Mouse (Mus musculus) heart, adult 2 months (tissue): ENCODE measurements at regions not wholly inside any gene's neighbourhood (a gene's known extent, or its start where the extent isn't known, plus 50 kb on each side); places are given as distances from the start of the nearest gene placed in this dataset.
A peak's percentile ranks its signal among the peaks of the same experiment; 100 is the strongest.

Experiments
- DNase-seq, 2 experiments: peaks; one replicate each; pipeline ENCODE4 v3.0.0; 2021
- H3K27ac ChIP-seq: fragments of 200-600 bp; 2 replicates; pipeline ENCODE4 v1.8.1; 2022
- H3K27me3 ChIP-seq: fragments of 200-500 bp; 2 replicates; pipeline ENCODE4 v1.6.1; 2012; ENCODE audit warnings: mild to moderate bottlenecking, low read length, inconsistent platforms, mixed read lengths; ENCODE audit not compliant: control insufficient read depth, insufficient read depth
- H3K36me3 ChIP-seq: fragments of 200-500 bp; 2 replicates; pipeline ENCODE4 v1.6.1; 2012; ENCODE audit warnings: low read length, inconsistent platforms; ENCODE audit not compliant: control insufficient read depth, insufficient read depth
- H3K4me1 ChIP-seq: fragments of 200-500 bp; 2 replicates; pipeline ENCODE4 v1.6.1; 2011; ENCODE audit warnings: low read length; ENCODE audit not compliant: control insufficient read depth, insufficient read depth
- H3K4me3 ChIP-seq: fragments of 200-600 bp; 2 replicates; pipeline ENCODE4 v1.8.1; 2022
- H3K79me2 ChIP-seq: fragments of 200-500 bp; replicated peaks from 2 replicates; pipeline ENCODE4 v1.6.1; 2012; ENCODE audit warnings: mild to moderate bottlenecking, inconsistent platforms, low read length, moderate library complexity, mixed read lengths; ENCODE audit not compliant: control insufficient read depth, insufficient read depth
- H3K9ac ChIP-seq: fragments of 200-500 bp; 2 replicates; pipeline ENCODE4 v1.6.1; 2012; ENCODE audit warnings: low read depth, mild to moderate bottlenecking, control low read depth, inconsistent platforms, low read length, mixed read lengths
- CTCF ChIP-seq: fragments of 200-600 bp; IDR thresholded peaks from 2 replicates; pipeline ENCODE4 v1.8.1; 2022; ENCODE audit warnings: antibody characterized with exemption, mild to moderate bottlenecking, moderate library complexity
- EP300 ChIP-seq: fragments of 200-500 bp; IDR thresholded peaks from 2 replicates; pipeline ENCODE4 v1.6.1; 2011; ENCODE audit warnings: low read depth, low read length, control low read depth; ENCODE audit not compliant: insufficient read depth
- POLR2A ChIP-seq: fragments of 200-500 bp; IDR thresholded peaks from 2 replicates; pipeline ENCODE4 v1.6.1; 2011; ENCODE audit warnings: mild to moderate bottlenecking, low read depth, low read length, control low read depth; ENCODE audit not compliant: insufficient read depth
- WGBS: fragments of 180-500 bp; shearing (Covaris S2); methylation state at CpG from one replicate; pipeline ENCODE4 v1.1.7; 2018; 5-methylcytosine and 5-hydroxymethylcytosine counted together
- intact Hi-C: fragments of 180-260 bp; cut with DNase I; formaldehyde crosslinking; loops from one replicate; pipeline ENCODE4 v1.15.1; 2025

- DNase-seq = peak in 1 of 2 experiments; percentile 29
- 44% methylated on average over 3 of the region's 3 CpGs for WGBS
- Histone ChIP-seq H3K79me2 (no peaks in the 10 kb centered on the region), H3K27me3 (no peaks in the 10 kb centered on the region), H3K27ac (no peak overlapping the region), H3K9ac (no peak overlapping the region), H3K4me1 (peaks cover 6% of the 10 kb centered on the region; the same call in 1 of the 2 replicates), H3K4me3 (no peak overlapping the region), H3K36me3 (no peaks in the 10 kb centered on the region)
- intact Hi-C loops = no loop called here
- TF ChIP-seq EP300 (no peak), POLR2A (no peak), CTCF (no peak)
These were observed 56.6 kb upstream of the Laptm4a start for GRCm38 (mm10) chr12:8864830-8865229.

DNA sequence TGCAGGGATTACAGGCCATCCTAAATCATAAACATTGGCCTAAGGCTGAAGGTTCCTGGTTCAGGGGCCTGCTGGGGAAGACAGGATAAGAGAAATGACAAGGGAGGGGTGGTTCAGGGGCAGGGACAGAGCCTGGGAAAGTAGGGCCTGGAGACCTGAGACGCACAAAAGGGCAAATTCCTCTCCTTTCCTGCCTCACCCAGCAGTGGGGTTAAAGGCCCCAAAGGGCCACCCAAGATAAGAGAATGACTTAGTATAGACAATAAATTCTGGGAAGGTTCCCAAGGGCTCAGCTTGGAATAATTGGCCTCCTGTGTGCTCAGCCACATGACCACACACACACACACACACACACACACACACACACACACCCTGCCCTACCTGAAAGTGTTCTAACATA is 56.2 kb upstream of the Laptm4a start:
- WGBS = 44% methylated on average over 1 of the region's 1 CpGs
- no peak overlapping the region for H3K9ac ChIP-seq
- H3K4me3 ChIP-seq = no peak overlapping the region
- no peaks in the 10 kb centered on the region for H3K36me3 ChIP-seq
- DNase-seq = no peak
- H3K4me1 ChIP-seq = peaks cover 6% of the 10 kb centered on the region; the same call in 1 of the 2 replicates
- TF ChIP-seq POLR2A = no peak
- no peak for TF ChIP-seq EP300
- H3K27me3 ChIP-seq = no peaks in the 10 kb centered on the region
- no peak overlapping the region for H3K27ac ChIP-seq
- H3K79me2 ChIP-seq = no peaks in the 10 kb centered on the region
- intact Hi-C loops = no loop called here

- H3K79me2 ChIP-seq = no peaks in the 10 kb centered on the region
- no peaks in the 10 kb centered on the region for H3K27me3 ChIP-seq
- peaks cover 6% of the 10 kb centered on the region; the same call in 1 of the 2 replicates for H3K4me1 ChIP-seq
- H3K27ac ChIP-seq = no peak overlapping the region
- 31% methylated on average over 1 of the region's 1 CpGs for WGBS
- no peak for DNase-seq
- no peak for TF ChIP-seq CTCF
- no peak for TF ChIP-seq POLR2A
- no peak for TF ChIP-seq EP300
- intact Hi-C loops = no loop called here
- H3K36me3 ChIP-seq = no peaks in the 10 kb centered on the region
- H3K4me3 ChIP-seq = no peak overlapping the region
- H3K9ac ChIP-seq = no peak overlapping the region
These were observed 54.4 kb upstream of the Laptm4a start for GRCm38 (mm10) chr12:8867104-8867503.

DNA sequence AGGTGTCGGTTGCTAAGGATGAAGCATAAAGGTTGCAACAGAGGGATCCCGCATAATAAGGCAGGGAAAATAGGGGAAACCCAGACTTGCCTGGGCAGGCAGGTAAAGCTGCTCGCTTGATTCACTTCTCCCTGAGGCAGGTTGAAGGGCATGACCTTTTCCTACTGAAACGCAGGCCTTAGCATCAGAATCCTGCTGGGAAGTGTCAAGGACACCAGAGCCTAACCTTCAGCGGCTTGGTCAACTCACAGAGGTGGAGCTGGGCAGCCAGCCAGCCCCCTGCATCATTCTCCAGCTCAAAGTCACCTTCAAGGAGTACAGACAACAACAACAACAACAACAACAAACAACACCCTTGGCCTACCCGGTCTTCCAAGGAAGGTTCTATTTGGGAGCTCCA is 52.8 kb upstream of the Laptm4a start:
- Histone ChIP-seq H3K9ac (no peak overlapping the region), H3K4me3 (no peak overlapping the region), H3K4me1 (peaks cover 5% of the 10 kb centered on the region; the same call in 1 of the 2 replicates), H3K27me3 (no peaks in the 10 kb centered on the region), H3K36me3 (no peaks in the 10 kb centered on the region), H3K79me2 (no peaks in the 10 kb centered on the region), H3K27ac (no peak overlapping the region)
- no peak for DNase-seq
- TF ChIP-seq EP300 (no peak), CTCF (no peak), POLR2A (no peak)
- intact Hi-C loops = no loop called here
- WGBS = 72% methylated on average over 6 of the region's 6 CpGs

DNA sequence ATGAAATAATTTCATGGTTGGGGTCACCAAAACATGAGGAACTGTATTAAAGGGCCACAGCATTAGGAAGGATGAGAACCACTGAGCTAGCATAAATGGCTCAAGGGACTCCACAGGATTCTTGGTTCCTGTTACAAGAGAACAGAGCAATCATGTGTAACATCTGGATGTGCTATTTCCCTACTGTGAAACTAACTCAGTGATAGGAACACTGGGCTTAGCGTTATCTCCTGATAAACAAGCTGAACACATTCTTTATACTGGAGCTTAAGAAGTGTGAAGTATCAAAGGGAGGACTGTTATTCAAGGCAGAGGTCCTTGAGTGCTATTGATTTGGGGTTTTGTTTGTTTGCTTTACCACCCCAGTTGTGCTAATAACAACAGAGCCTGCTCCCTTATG is 52.3 kb upstream of the Laptm4a start:
- intact Hi-C loops = no loop called here
- no peaks in the 10 kb centered on the region for H3K27me3 ChIP-seq
- peaks cover 5% of the 10 kb centered on the region; the same call in 1 of the 2 replicates for H3K4me1 ChIP-seq
- H3K36me3 ChIP-seq = no peaks in the 10 kb centered on the region
- TF ChIP-seq CTCF = no peak
- TF ChIP-seq POLR2A = no peak
- no peak overlapping the region for H3K27ac ChIP-seq
- no peak for DNase-seq
- H3K79me2 ChIP-seq = no peaks in the 10 kb centered on the region
- 8% methylated on average over 1 of the region's 1 CpGs for WGBS
- H3K9ac ChIP-seq = no peak overlapping the region
- no peak overlapping the region for H3K4me3 ChIP-seq
